Mouse (Mus musculus): ENCODE results near the gene Cpeb4.
"Not testable (repeated sequence)": the region's sequence is repeated elsewhere in the genome, so short reads cannot be mapped to it uniquely, and the experiment has no call there.

The Cpeb4 gene

DNA sequence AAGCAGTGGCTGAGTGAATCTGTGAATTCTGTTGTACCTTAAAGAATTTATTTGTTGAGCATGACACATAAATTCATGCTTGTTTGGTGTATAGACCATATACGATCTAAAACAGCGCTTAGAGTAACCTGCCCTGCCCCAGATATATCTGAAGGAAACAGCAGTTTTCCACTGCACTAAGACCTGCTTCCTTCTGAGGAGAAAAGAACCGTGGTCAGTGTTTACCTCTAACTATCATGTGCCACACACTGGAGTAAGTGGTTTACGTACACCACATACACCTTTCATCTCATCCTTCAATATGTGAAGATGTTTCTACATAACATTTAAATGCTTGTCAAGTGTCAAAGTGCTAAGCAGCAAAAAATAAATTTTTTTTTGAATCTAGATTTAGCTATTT, 102.1 kb downstream of the Cpeb4 start:
- no peak for DNase-seq (ENCODE audit: low spot score)

DNA sequence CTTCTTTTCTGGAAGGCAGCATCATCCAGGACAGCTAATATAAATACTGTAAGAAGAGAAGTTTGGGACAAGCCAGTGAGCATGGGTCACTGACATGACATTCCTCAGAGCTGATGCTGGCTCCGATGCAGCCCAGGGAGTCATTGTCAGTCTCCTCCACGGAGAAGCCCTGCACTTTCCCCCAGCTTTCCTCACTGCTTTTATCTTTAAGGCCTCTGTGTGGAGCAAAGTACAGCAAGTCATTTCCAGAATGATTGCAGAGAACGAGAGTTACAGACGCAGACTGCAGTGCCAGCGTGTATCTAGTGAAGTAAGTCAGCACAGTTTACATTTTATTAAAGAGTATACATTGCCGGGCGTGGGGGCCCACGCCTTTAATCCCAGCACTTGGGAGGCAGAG, 102.8 kb downstream of the Cpeb4 start:
- DNase-seq (ENCODE audit: low spot score), result no peak

DNA sequence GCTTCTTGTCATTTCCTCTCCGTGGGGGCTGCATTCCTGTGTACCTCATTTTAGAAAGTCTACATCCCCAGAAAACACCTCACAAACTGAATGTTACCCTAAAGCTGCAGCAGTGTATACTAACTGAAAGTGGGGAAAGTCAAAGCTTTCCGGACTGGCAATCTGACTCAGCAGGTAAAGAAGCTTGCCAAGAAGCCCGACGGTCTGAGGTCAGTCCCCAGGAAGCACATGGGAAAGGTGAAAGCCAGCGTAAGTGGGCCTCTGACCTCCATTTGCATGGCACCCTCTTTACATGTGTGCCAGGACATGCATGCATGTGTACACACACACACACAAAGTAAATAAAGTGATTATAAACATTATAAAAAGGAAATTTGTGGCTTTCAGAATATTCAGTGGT, 103.7 kb downstream of the Cpeb4 start:
- DNase-seq (ENCODE audit: low spot score), result no peak

DNA sequence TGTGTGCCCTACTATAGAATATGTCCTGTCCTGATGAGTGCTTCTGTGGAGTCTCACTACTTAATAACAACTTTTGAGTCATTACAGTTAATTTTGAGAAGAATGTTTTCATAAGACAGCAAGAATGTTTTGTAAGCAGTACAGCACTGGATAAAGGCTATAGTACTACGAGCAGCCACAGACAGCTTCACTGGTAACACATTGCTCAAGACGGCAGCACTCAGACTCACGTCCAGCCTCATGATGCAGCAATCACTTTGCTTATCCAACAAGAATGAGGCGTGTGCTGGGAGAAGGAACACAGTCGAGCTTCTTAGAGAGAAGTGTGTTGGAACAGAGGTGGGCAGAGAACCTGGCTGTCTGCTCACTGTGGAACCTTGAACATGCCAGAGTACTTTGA, 104.1 kb downstream of the Cpeb4 start:
- no peak for DNase-seq (ENCODE audit: low spot score)

DNA sequence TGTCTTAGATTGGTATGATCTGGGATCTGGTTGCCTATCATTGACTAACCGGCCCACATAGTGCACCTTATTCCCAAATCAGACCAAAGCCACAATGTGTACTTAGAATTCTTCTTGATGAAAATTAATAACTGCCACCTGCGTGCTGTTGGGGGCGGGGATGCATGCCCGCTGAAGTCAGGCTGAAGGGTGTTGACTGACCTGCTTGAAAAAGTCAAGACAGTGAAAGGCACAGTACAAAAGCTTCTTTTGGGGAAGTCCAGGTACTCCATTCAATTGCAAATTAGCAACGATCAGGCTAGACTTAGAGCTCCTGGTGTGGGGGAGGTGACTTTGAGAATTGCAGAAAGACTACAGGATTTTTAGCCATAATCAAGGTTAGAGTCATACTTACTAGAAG, 108.1 kb downstream of the Cpeb4 start:
- not testable (repeated sequence) for DNase-seq (ENCODE audit: low spot score)

DNA sequence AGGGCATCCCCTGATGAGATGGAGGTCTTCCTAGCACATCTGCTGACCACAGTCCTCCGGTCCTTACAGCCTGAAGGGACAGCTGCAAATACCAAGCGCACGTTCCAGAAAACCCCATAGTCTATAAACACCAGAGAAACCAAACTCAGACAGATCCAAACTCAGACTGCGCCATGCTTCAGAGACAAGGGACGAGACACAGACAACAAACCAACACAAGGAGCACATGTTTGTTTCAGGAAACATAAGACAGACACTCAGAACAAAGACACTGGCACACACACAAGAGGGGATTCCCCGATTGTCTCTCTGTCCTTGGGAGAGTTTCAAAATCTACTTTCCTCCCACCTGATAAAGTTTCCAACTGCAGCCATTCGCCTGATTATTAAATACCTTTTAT, 109.8 kb downstream of the Cpeb4 start:
- no peak for DNase-seq (ENCODE audit: low spot score)

DNA sequence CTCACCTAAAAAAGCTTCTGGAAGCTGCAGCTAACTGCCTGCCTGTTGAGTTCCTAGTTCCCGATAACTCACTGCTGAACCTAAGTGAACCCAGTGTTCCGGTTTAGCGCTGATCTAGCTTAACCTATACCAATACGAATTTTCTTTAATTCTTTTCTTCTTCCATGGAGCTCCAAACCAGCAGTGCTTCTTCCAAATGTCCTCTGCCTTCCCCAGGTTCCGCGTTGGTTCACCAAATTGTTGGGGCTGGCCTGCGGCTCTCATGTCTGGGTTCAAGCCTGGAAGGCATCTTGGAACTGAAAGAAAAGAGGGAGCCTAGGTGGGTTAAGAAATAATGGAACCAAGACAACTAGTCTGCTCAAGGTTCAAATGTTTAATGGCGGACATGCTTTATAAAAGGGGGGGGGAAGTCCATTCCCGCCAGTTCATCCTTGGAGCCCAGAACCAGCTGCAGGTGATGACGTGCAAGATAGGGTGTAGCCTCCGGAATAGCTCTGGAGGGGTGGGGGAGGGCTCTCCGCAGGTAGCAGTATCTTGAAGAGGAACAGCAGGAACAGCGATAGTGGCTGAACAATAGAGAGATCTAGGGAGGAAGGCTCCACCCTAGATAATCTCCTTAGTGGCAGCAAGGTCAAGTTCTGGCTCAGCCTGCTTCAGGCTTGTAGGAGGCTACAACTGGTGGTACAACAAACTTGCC, 110.4 kb downstream of the Cpeb4 start:
- not testable (repeated sequence) for DNase-seq (ENCODE audit: low spot score)

DNA sequence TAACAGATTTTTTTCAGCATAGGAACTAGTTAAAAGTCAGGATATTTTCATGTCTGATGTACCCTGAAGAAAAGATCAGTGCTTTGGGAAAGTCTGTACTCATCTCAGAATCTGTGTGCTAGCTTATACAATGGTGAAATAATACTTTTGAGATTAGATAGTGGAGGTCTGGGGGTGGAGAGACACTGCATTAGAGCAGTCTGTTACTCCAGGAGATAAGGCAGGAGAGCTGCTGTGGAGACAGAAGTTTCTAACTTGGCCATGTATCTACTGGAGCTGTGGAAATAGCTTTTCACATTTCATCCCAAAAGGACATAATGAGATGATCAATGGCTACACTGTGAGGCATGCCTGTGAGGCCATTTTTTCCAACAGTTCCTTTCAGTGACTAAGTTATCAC, 111.2 kb downstream of the Cpeb4 start:
- no peak for DNase-seq (ENCODE audit: low spot score)

DNA sequence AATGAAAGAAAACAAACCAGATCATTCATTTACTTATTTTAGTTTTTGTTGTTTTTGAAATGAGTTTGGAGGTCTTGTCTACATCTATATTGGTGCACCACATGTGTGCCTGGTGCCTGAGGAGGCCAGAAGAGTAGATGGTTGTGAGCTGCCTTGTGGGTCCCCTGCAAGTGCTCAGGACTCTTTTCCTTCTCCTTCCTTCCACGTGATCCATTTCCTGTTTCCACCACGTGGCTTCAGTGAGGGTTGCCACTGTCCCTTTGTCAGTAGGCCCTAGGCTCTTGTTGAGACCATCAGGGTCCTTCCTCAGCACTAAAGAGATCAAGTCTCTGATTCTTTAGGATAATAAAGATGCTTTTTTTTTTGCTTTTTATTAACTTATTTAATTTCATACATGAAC, 112.8 kb downstream of the Cpeb4 start:
- no peak for DNase-seq (ENCODE audit: low spot score)

Data from urinary bladder, postnatal 14 days (tissue).